In genomic region chr7:127716992-127717391, GRCm38 (mm10) we compare ENCODE assay signal across 8 mouse cellular contexts. TPM values are rescaled to one million over a fixed set of nuclear protein-coding genes. Genes with fewer than 3 reads are reported as not detected.
A peak's percentile ranks its signal among the peaks of the same experiment; 100 is the strongest.
DNase-seq lines count a peak whose midpoint lies in the region; ATAC-seq and TF ChIP-seq lines count a peak whose summit lies in the region.

No protein-coding gene starts in this region.

- peak overlapping the region; percentile 63 for H3K4me2 ChIP-seq in embryonic facial prominence, embryonic 12.5 days (replicated peaks)
- peak overlapping the region; percentile 66 for H3K4me2 ChIP-seq in limb, embryonic 12.5 days
- peak overlapping the region; percentile 54 for H3K4me2 ChIP-seq in midbrain, embryonic 11.5 days

- DNase-seq in heart, adult 2 months: peak; percentile 80 to 86
- DNase-seq in kidney, adult 11 months: peak; percentile 58
- DNase-seq in midbrain, embryonic 11.5 days (ENCODE audit: low spot score, missing footprints): peak; percentile 97
- peak; percentile 68 for DNase-seq in right cerebral cortex, postnatal 25 days
- peak; percentile 67 to 68 for DNase-seq in urinary bladder, postnatal 4 days (ENCODE audit: low spot score in 2 of 2)

- H3K9me3 ChIP-seq in embryonic facial prominence, embryonic 12.5 days: no peaks in the 10 kb centered on the region
- H3K9me3 ChIP-seq in limb, embryonic 12.5 days: no peaks in the 10 kb centered on the region
- H3K9me3 ChIP-seq in midbrain, embryonic 11.5 days (ENCODE audit: control insufficient read depth, low read length): no peaks in the 10 kb centered on the region

- WGBS in bone marrow, adult 2 months: 2% methylated on average over 41 of the region's 41 CpGs
- WGBS in embryonic facial prominence, embryonic 12.5 days: 2% methylated on average over 33 of the region's 41 CpGs
- WGBS in heart, adult 2 months: 11% methylated on average over 41 of the region's 41 CpGs
- 2% methylated on average over 39 of the region's 41 CpGs for WGBS in limb, embryonic 12.5 days
- WGBS in midbrain, embryonic 11.5 days: under 1% methylated on average over 29 of the region's 41 CpGs

- intact Hi-C loops in heart, adult 2 months (cut with DNase I): loop anchor here (2.0 kb wide), 1 partner anchor 42 kb away; no protein-coding TSS in a partner anchor

- 0 out of 2 replicates have a peak, but pooled peaks cover 3% of the 10 kb centered on the region for H3K27me3 ChIP-seq in embryonic facial prominence, embryonic 12.5 days
- no peaks in the 10 kb centered on the region for H3K27me3 ChIP-seq in heart, adult 2 months (ENCODE audit: control insufficient read depth, insufficient read depth, low read length)
- no peaks in the 10 kb centered on the region for H3K27me3 ChIP-seq in limb, embryonic 12.5 days
- H3K27me3 ChIP-seq in midbrain, embryonic 11.5 days (ENCODE audit: control insufficient read depth, insufficient read depth, low read length): no peaks in the 10 kb centered on the region

- no peaks in the 10 kb centered on the region for H3K79me2 ChIP-seq in heart, adult 2 months (replicated peaks; ENCODE audit: control insufficient read depth, insufficient read depth, low read length)

- peak; percentile 49; the same call in 1 of the 2 replicates for TF ChIP-seq CTCF in bone marrow, adult 2 months (IDR thresholded peaks at IDR 0.05; ENCODE audit: control insufficient read depth, insufficient read depth, low read length)
- peak; percentile 88 for TF ChIP-seq CTCF in heart, adult 2 months (IDR thresholded peaks at IDR 0.05)

- H3K4me1 ChIP-seq in bone marrow, adult 2 months (ENCODE audit: control insufficient read depth, insufficient read depth, low read length): no peaks in the 10 kb centered on the region; the same call in 1 of the 2 replicates
- H3K4me1 ChIP-seq in embryonic facial prominence, embryonic 12.5 days: peaks cover 22% of the 10 kb centered on the region
- H3K4me1 ChIP-seq in heart, adult 2 months (ENCODE audit: control insufficient read depth, insufficient read depth, low read length): peaks cover 1% of the 10 kb centered on the region
- peaks cover 22% of the 10 kb centered on the region for H3K4me1 ChIP-seq in limb, embryonic 12.5 days (replicated peaks)
- H3K4me1 ChIP-seq in midbrain, embryonic 11.5 days (ENCODE audit: control insufficient read depth, insufficient read depth, low read length): peaks cover 18% of the 10 kb centered on the region

- TF ChIP-seq POLR2A in bone marrow, adult 2 months (IDR thresholded peaks at IDR 0.05; ENCODE audit: borderline replicate concordance, control insufficient read depth, low read depth, low read length): no peak
- TF ChIP-seq POLR2A in heart, adult 2 months (IDR thresholded peaks at IDR 0.05; ENCODE audit: insufficient read depth, low read depth, low read length): no peak

- H3K27ac ChIP-seq in bone marrow, adult 2 months (ENCODE audit: control insufficient read depth, insufficient read depth, low read depth, low read length, poor library complexity): no peak overlapping the region; the same call in 1 of the 2 replicates
- H3K27ac ChIP-seq in embryonic facial prominence, embryonic 12.5 days: no peak overlapping the region
- no peak overlapping the region for H3K27ac ChIP-seq in heart, adult 2 months
- H3K27ac ChIP-seq in limb, embryonic 12.5 days: peak overlapping the region; percentile 29; the same call in 1 of the 2 replicates
- H3K27ac ChIP-seq in midbrain, embryonic 11.5 days (ENCODE audit: low read depth, low read length): no peak overlapping the region

- no peaks in the 10 kb centered on the region for H3K36me3 ChIP-seq in embryonic facial prominence, embryonic 12.5 days
- no peaks in the 10 kb centered on the region for H3K36me3 ChIP-seq in heart, adult 2 months (ENCODE audit: control insufficient read depth, insufficient read depth, low read length)
- peaks cover 30% of the 10 kb centered on the region for H3K36me3 ChIP-seq in limb, embryonic 12.5 days
- no peaks in the 10 kb centered on the region for H3K36me3 ChIP-seq in midbrain, embryonic 11.5 days (ENCODE audit: control insufficient read depth, insufficient read depth, low read length)

- TF ChIP-seq EP300 in heart, adult 2 months (IDR thresholded peaks at IDR 0.05; ENCODE audit: insufficient read depth, low read depth, low read length): no peak

- H3K4me3 ChIP-seq in bone marrow, adult 2 months (replicated peaks; ENCODE audit: control insufficient read depth, low read depth, low read length): peak overlapping the region; percentile 16
- peak overlapping the region; percentile 38 for H3K4me3 ChIP-seq in embryonic facial prominence, embryonic 12.5 days
- H3K4me3 ChIP-seq in heart, adult 2 months: peak overlapping the region; percentile 23; the same call in 1 of the 2 replicates
- H3K4me3 ChIP-seq in limb, embryonic 12.5 days (replicated peaks): peak overlapping the region; percentile 41
- H3K4me3 ChIP-seq in midbrain, embryonic 11.5 days (ENCODE audit: low read depth, low read length): peak overlapping the region; percentile 35

- no peak for ATAC-seq in embryonic facial prominence, embryonic 12.5 days (ENCODE audit: insufficient number of reproducible peaks, insufficient read depth, low FRiP score, low TSS enrichment)
- ATAC-seq in limb, embryonic 12.5 days (ENCODE audit: insufficient number of reproducible peaks, insufficient read depth, low FRiP score, low TSS enrichment, low read depth): 0 out of 2 replicates have a peak, but pooled peaks have one; percentile 7
- ATAC-seq in midbrain, embryonic 11.5 days (ENCODE audit: low FRiP score): peak; percentile 67

- peak overlapping the region; percentile 44 for H3K9ac ChIP-seq in embryonic facial prominence, embryonic 12.5 days
- H3K9ac ChIP-seq in heart, adult 2 months (ENCODE audit: low read depth, low read length): peak overlapping the region; percentile 39; the same call in 1 of the 2 replicates
- peak overlapping the region; percentile 63 for H3K9ac ChIP-seq in limb, embryonic 12.5 days (replicated peaks)
- H3K9ac ChIP-seq in midbrain, embryonic 11.5 days (ENCODE audit: low read length): peak overlapping the region; percentile 60

RNA-seq across cellular contexts. Expression of gene Ctf1, which starts 4.5 kb away (rescaled TPM):
- polyA plus RNA-seq in bone marrow, adult 2 months (2011; ENCODE audit: insufficient read depth, insufficient read length, low replicate concordance, missing spikeins): not detected in 2 replicates
- polyA plus RNA-seq in embryonic facial prominence, embryonic 12.5 days (2016; fragmentation: Nextera tagmentation; extraction: Ambion mirVana): 27.7 and 30.5 TPM in 2 replicates
- total RNA-seq in heart, adult 2 months (2021): 1 to 10 TPM; 6.6 to 8.7 TPM
- 15.3 and 24.5 TPM in 2 replicates for polyA plus RNA-seq in heart, adult 2 months (2012; rRNA removed)
- polyA plus RNA-seq in limb, embryonic 12.5 days (2016; fragmentation: Nextera tagmentation; extraction: Ambion mirVana): 29.3 and 30.0 TPM in 2 replicates
- 4.0 and 4.6 TPM in 2 replicates for polyA plus RNA-seq in midbrain, embryonic 11.5 days (2014; fragmentation: Nextera tagmentation; extraction: Ambion mirVana)

RNA-seq across cellular contexts. Expression of gene Bcl7c, which starts 8.3 kb away (rescaled TPM):
- polyA plus RNA-seq in bone marrow, adult 2 months (2011; ENCODE audit: insufficient read depth, insufficient read length, low replicate concordance, missing spikeins): 44.5 and 65.5 TPM in 2 replicates
- polyA plus RNA-seq in embryonic facial prominence, embryonic 12.5 days (2016; fragmentation: Nextera tagmentation; extraction: Ambion mirVana): 127 and 141 TPM in 2 replicates
- 10 to 100 TPM; 34.1 to 34.5 TPM for total RNA-seq in heart, adult 2 months (2021)
- 13.5 and 13.6 TPM in 2 replicates for polyA plus RNA-seq in heart, adult 2 months (2012; rRNA removed)
- 120 and 127 TPM in 2 replicates for polyA plus RNA-seq in limb, embryonic 12.5 days (2016; fragmentation: Nextera tagmentation; extraction: Ambion mirVana)
- polyA plus RNA-seq in midbrain, embryonic 11.5 days (2014; fragmentation: Nextera tagmentation; extraction: Ambion mirVana): 44.3 and 52.2 TPM in 2 replicates

RNA-seq across cellular contexts. Expression of gene Ctf2, which starts 15.0 kb away (rescaled TPM):
- polyA plus RNA-seq in bone marrow, adult 2 months (2011; ENCODE audit: insufficient read depth, insufficient read length, low replicate concordance, missing spikeins): not detected in 2 replicates
- 0.55 and 0.68 TPM in 2 replicates for polyA plus RNA-seq in embryonic facial prominence, embryonic 12.5 days (2016; fragmentation: Nextera tagmentation; extraction: Ambion mirVana)
- not detected for total RNA-seq in heart, adult 2 months (2021)
- not detected in 2 replicates for polyA plus RNA-seq in heart, adult 2 months (2012; rRNA removed)
- 0.36 and 0.60 TPM in 2 replicates for polyA plus RNA-seq in limb, embryonic 12.5 days (2016; fragmentation: Nextera tagmentation; extraction: Ambion mirVana)
- 0.12 TPM in 1 of 2 replicates, not detected in the other for polyA plus RNA-seq in midbrain, embryonic 11.5 days (2014; fragmentation: Nextera tagmentation; extraction: Ambion mirVana)

RNA-seq across cellular contexts. Expression of gene Fbxl19, which starts 27.4 kb away (rescaled TPM):
- polyA plus RNA-seq in bone marrow, adult 2 months (2011; ENCODE audit: insufficient read depth, insufficient read length, low replicate concordance, missing spikeins): 18.8 and 23.0 TPM in 2 replicates
- polyA plus RNA-seq in embryonic facial prominence, embryonic 12.5 days (2016; fragmentation: Nextera tagmentation; extraction: Ambion mirVana): 11.8 and 11.9 TPM in 2 replicates
- total RNA-seq in heart, adult 2 months (2021): 1 to 10 TPM; 3.3 to 3.4 TPM
- polyA plus RNA-seq in heart, adult 2 months (2012; rRNA removed): 4.1 and 4.8 TPM in 2 replicates
- 9.0 and 10.5 TPM in 2 replicates for polyA plus RNA-seq in limb, embryonic 12.5 days (2016; fragmentation: Nextera tagmentation; extraction: Ambion mirVana)
- polyA plus RNA-seq in midbrain, embryonic 11.5 days (2014; fragmentation: Nextera tagmentation; extraction: Ambion mirVana): 8.3 and 9.3 TPM in 2 replicates

RNA-seq across cellular contexts. Expression of gene Orai3, which starts 52.6 kb away (rescaled TPM):
- 7.6 and 14.6 TPM in 2 replicates for polyA plus RNA-seq in bone marrow, adult 2 months (2011; ENCODE audit: insufficient read depth, insufficient read length, low replicate concordance, missing spikeins)
- polyA plus RNA-seq in embryonic facial prominence, embryonic 12.5 days (2016; fragmentation: Nextera tagmentation; extraction: Ambion mirVana): 16.7 and 17.5 TPM in 2 replicates
- total RNA-seq in heart, adult 2 months (2021): 10 to 100 TPM; 21.9 to 23.5 TPM
- polyA plus RNA-seq in heart, adult 2 months (2012; rRNA removed): 27.5 and 31.7 TPM in 2 replicates
- polyA plus RNA-seq in limb, embryonic 12.5 days (2016; fragmentation: Nextera tagmentation; extraction: Ambion mirVana): 15.2 and 15.4 TPM in 2 replicates
- 6.1 and 6.3 TPM in 2 replicates for polyA plus RNA-seq in midbrain, embryonic 11.5 days (2014; fragmentation: Nextera tagmentation; extraction: Ambion mirVana)
